Mouse (Mus musculus) heart, embryonic 10.5 days (tissue): ENCODE results near the gene Vmn2r7. TPM values are rescaled to one million over a fixed set of nuclear protein-coding genes. Genes with fewer than 3 reads are reported as not detected.
"Not testable (repeated sequence)": the region's sequence is repeated elsewhere in the genome, so short reads cannot be mapped to it uniquely, and the experiment has no call there.

ENCODE experiments used
- DNase-seq: peaks from one replicate; pipeline ENCODE4 v3.0.0-alpha.2; 2017; ENCODE audit warnings: low spot score
- H3K27ac ChIP-seq: fragments of 300-500 bp; sonication (generic); 2 replicates; pipeline ENCODE4 v1.5.1; 2016; ENCODE audit warnings: mild to moderate bottlenecking
- H3K27me3 ChIP-seq: fragments of 300-500 bp; sonication (generic); 2 replicates; pipeline ENCODE4 v1.6.1; 2016; ENCODE audit warnings: mild to moderate bottlenecking; ENCODE audit not compliant: poor library complexity, insufficient read depth, severe bottlenecking
- H3K36me3 ChIP-seq: fragments of 300-500 bp; sonication (generic); 2 replicates; pipeline ENCODE4 v1.6.1; 2016; ENCODE audit warnings: mild to moderate bottlenecking, moderate library complexity
- H3K4me1 ChIP-seq: fragments of 300-500 bp; sonication (generic); 2 replicates; pipeline ENCODE4 v1.6.1; 2016; ENCODE audit warnings: mild to moderate bottlenecking
- H3K4me3 ChIP-seq: fragments of 300-500 bp; sonication (generic); 2 replicates; pipeline ENCODE4 v1.5.1; 2016; ENCODE audit warnings: mild to moderate bottlenecking, moderate library complexity
- H3K9me3 ChIP-seq: fragments of 300-500 bp; sonication (generic); 2 replicates; pipeline ENCODE4 v1.6.1; 2016; ENCODE audit warnings: mild to moderate bottlenecking, moderate library complexity
- WGBS: fragments of 180-500 bp; shearing (Covaris S2); methylation state at CpG from one replicate; pipeline ENCODE4 v1.1.7; 2016; 5-methylcytosine and 5-hydroxymethylcytosine counted together
- polyA plus RNA-seq: library from polyadenylated mRNA; unstranded; fragments of >200 nt; fragmentation: Nextera tagmentation; extraction: Ambion mirVana; gene quantifications from 2 replicates; pipeline ENCODE4 v1.2.1, GENCODE M21; 2016

Gene Vmn2r7
- polyA plus RNA-seq, 1 experiment from 2014 or later, result not detected

- not testable (repeated sequence) for H3K27me3 ChIP-seq, DNase-seq, H3K27ac ChIP-seq, H3K4me3 ChIP-seq, H3K4me1 ChIP-seq, H3K9me3 ChIP-seq, H3K36me3 ChIP-seq
- WGBS, result 67% methylated on average over 1 of the region's 1 CpGs
Observed at GRCm38 (mm10) chr3:64725736-64726135, 118.8 kb downstream of the Vmn2r7 start.

- H3K27ac ChIP-seq, H3K27me3 ChIP-seq, DNase-seq, H3K9me3 ChIP-seq, H3K36me3 ChIP-seq, H3K4me1 ChIP-seq, H3K4me3 ChIP-seq: not testable (repeated sequence)
- 78% methylated on average over 1 of the region's 1 CpGs for WGBS
Observed at GRCm38 (mm10) chr3:64676069-64676468, 168.5 kb downstream of the Vmn2r7 start.
